Mouse (Mus musculus): ENCODE measurements around the gene Rbpj. TPM values are rescaled to one million over a fixed set of nuclear protein-coding genes. Genes with fewer than 3 reads are reported as not detected.

Rbpj gene
- polyA plus RNA-seq, 1 experiment from 2014 or later = 49.8 TPM

- DNase-seq = no peak
- no peaks in the 10 kb centered on the region for H3K4me1 ChIP-seq (ENCODE audit: insufficient read depth)
- H3K4me2 ChIP-seq = no peak overlapping the region
- no peak for ATAC-seq (ENCODE audit: insufficient read depth)
- H3K9ac ChIP-seq = no peak overlapping the region
- H3K36me3 ChIP-seq (ENCODE audit: insufficient read depth) = no peaks in the 10 kb centered on the region
- H3K9me3 ChIP-seq (ENCODE audit: low read depth, low read length) = no peaks in the 10 kb centered on the region; the same call in 1 of the 2 replicates
- no peak overlapping the region for H3K27ac ChIP-seq (ENCODE audit: low read depth)
- no peak overlapping the region for H3K4me3 ChIP-seq (ENCODE audit: low read depth, low read length)
- no peaks in the 10 kb centered on the region for H3K27me3 ChIP-seq (ENCODE audit: insufficient read depth, low read length)
- 80% methylated on average over 10 of the region's 10 CpGs for WGBS
- TF ChIP-seq CTCF (IDR thresholded peaks at IDR 0.05; ENCODE audit: low read depth) = no peak
Observed at GRCm38 (mm10) chr5:53577272-53577889, 111.4 kb downstream of the Rbpj start.

GRCm38 (mm10) chr5:53584069-53584767, 118.3 kb downstream of the Rbpj start:
- H3K9ac ChIP-seq = no peak overlapping the region
- no peak overlapping the region for H3K4me2 ChIP-seq
- H3K27ac ChIP-seq (ENCODE audit: low read depth) = no peak overlapping the region
- no peak for DNase-seq
- no peaks in the 10 kb centered on the region for H3K36me3 ChIP-seq (ENCODE audit: insufficient read depth)
- no peaks in the 10 kb centered on the region for H3K4me1 ChIP-seq (ENCODE audit: insufficient read depth)
- ATAC-seq (ENCODE audit: insufficient read depth) = no peak
- no peaks in the 10 kb centered on the region for H3K27me3 ChIP-seq (ENCODE audit: insufficient read depth, low read length)
- WGBS = 85% methylated on average over 9 of the region's 9 CpGs
- no peaks in the 10 kb centered on the region for H3K9me3 ChIP-seq (ENCODE audit: low read depth, low read length)
- no peak overlapping the region for H3K4me3 ChIP-seq (ENCODE audit: low read depth, low read length)
- TF ChIP-seq CTCF (IDR thresholded peaks at IDR 0.05; ENCODE audit: low read depth) = no peak

DNA sequence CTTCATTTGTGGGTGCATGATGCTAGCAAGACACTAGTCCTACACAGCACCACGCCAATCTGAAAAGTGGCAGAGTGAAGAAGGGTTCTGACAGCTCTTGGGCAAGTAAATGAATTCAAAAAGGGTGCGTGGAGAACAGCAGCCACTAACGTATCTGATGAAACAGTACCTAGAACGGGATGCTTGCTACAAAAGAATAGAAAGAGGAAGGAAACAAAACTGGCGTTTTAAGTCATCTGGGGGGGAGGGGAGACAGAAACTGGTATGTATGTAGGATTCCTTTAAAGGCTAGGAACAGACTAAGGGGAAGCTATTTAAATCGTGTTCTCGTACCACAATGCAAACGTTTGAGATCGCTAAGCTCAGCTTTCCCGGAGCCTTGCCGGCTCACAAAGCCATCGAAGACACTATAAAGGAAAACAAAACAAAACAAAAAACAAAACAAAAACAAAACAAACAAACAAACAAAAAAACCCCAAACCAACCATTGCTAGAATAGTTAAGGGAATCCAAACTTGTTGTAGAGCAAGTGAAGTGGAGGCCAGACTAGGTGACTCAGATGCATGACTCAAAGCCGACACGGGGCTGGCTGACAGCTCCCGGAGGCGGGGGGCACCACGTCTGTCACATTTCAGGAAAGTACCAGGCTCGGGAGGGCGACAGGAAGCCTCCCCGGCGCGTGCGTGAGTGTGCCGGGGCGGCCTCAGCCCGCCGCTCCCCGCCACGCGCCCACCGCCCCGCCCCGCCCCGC, 122.6 kb downstream of the Rbpj start:
- Histone ChIP-seq H3K36me3 (ENCODE audit: insufficient read depth) (no peaks in the 10 kb centered on the region), H3K4me3 (ENCODE audit: low read depth, low read length) (peak overlapping the region; percentile 93), H3K9me3 (ENCODE audit: low read depth, low read length) (no peaks in the 10 kb centered on the region), H3K4me2 (peak overlapping the region; percentile 97), H3K4me1 (ENCODE audit: insufficient read depth) (peaks cover 15% of the 10 kb centered on the region), H3K9ac (peak overlapping the region; percentile 65), H3K27ac (ENCODE audit: low read depth) (peak overlapping the region; percentile 99), H3K27me3 (ENCODE audit: insufficient read depth, low read length) (no peaks in the 10 kb centered on the region)
- WGBS = 2% methylated on average over 34 of the region's 34 CpGs
- DNase-seq (peak; percentile 63), ATAC-seq (ENCODE audit: insufficient read depth) (no peak)
- no peak for TF ChIP-seq CTCF (IDR thresholded peaks at IDR 0.05; ENCODE audit: low read depth)

DNA sequence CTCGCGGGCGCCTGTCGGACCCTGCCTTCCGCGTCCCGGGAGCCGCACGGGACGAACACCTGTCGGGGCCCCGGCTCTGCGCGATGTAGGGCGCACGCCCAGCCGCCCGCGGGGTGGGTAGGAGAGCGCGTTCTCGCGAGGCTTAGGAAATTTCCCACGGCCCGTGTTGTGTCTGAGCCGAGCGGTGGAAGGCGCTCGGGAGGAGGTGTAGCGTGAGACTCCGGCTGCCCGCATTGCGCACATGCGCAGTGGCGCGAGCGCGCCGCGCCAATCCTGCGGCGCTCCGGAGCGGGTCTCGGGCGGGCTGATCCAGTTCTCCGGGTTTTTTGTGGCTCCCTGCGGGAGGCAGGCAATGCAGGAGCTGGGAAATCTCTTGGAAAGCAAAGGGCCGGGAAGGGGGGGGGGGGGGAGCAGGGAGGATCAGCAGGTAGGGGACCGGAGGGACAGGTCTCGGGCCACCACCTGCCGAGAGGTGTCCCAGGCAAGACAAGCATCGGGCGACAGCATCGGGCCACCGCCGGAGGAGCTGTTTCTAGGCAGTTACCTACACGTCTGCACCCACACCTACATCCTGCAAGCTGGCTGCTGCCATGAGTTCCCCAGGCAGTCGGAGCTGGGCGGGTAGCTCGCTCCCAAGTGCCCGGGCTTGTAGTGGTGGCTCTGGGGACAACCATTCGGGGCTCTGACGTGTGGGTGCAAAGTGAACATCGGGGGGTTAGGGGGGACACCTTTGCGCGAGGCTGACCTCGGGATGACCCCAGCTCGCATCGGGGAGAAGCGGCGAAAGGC, 123.4 kb downstream of the Rbpj start:
- H3K4me3 ChIP-seq (ENCODE audit: low read depth, low read length) = peak overlapping the region; percentile 93
- under 1% methylated on average over 72 of the region's 72 CpGs for WGBS
- H3K27ac ChIP-seq (ENCODE audit: low read depth) = peak overlapping the region; percentile 99
- H3K9ac ChIP-seq = peak overlapping the region; percentile 98
- DNase-seq (peak; percentile 99), ATAC-seq (ENCODE audit: insufficient read depth) (peak; percentile 86)
- H3K4me1 ChIP-seq (ENCODE audit: insufficient read depth) = peaks cover 15% of the 10 kb centered on the region
- H3K27me3 ChIP-seq (ENCODE audit: insufficient read depth, low read length) = no peaks in the 10 kb centered on the region
- peak overlapping the region; percentile 97 for H3K4me2 ChIP-seq
- no peaks in the 10 kb centered on the region for H3K9me3 ChIP-seq (ENCODE audit: low read depth, low read length)
- TF ChIP-seq CTCF (IDR thresholded peaks at IDR 0.05; ENCODE audit: low read depth) = no peak
- H3K36me3 ChIP-seq (ENCODE audit: insufficient read depth) = no peaks in the 10 kb centered on the region

GRCm38 (mm10) chr5:53590179-53590765, 124.3 kb downstream of the Rbpj start:
- peak overlapping the region; percentile 98 for H3K9ac ChIP-seq
- H3K9me3 ChIP-seq (ENCODE audit: low read depth, low read length) = no peaks in the 10 kb centered on the region
- peak overlapping the region; percentile 99 for H3K27ac ChIP-seq (ENCODE audit: low read depth)
- ATAC-seq (ENCODE audit: insufficient read depth) = peak; percentile 88
- H3K27me3 ChIP-seq (ENCODE audit: insufficient read depth, low read length) = no peaks in the 10 kb centered on the region
- WGBS = under 1% methylated on average over 59 of the region's 59 CpGs
- TF ChIP-seq CTCF (IDR thresholded peaks at IDR 0.05; ENCODE audit: low read depth) = no peak
- peak; percentile 99 for DNase-seq
- H3K4me3 ChIP-seq (ENCODE audit: low read depth, low read length) = peak overlapping the region; percentile 93
- peak overlapping the region; percentile 97 for H3K4me2 ChIP-seq
- H3K36me3 ChIP-seq (ENCODE audit: insufficient read depth) = no peaks in the 10 kb centered on the region
- H3K4me1 ChIP-seq (ENCODE audit: insufficient read depth) = peaks cover 15% of the 10 kb centered on the region

- under 1% methylated on average over 58 of the region's 67 CpGs for WGBS
- Histone ChIP-seq H3K4me3 (ENCODE audit: low read depth, low read length) (peak overlapping the region; percentile 93), H3K27ac (ENCODE audit: low read depth) (peak overlapping the region; percentile 99), H3K27me3 (ENCODE audit: insufficient read depth, low read length) (no peaks in the 10 kb centered on the region), H3K36me3 (ENCODE audit: insufficient read depth) (no peaks in the 10 kb centered on the region), H3K9me3 (ENCODE audit: low read depth, low read length) (no peaks in the 10 kb centered on the region), H3K9ac (peak overlapping the region; percentile 98), H3K4me2 (peak overlapping the region; percentile 97), H3K4me1 (ENCODE audit: insufficient read depth) (peaks cover 15% of the 10 kb centered on the region)
- DNase-seq (peak; percentile 67), ATAC-seq (ENCODE audit: insufficient read depth) (peak; percentile 3; the same call in 1 of the 2 replicates)
- no peak for TF ChIP-seq CTCF (IDR thresholded peaks at IDR 0.05; ENCODE audit: low read depth)
Observed at GRCm38 (mm10) chr5:53590875-53591682, 125.1 kb downstream of the Rbpj start.

Measured in lung, embryonic 14.5 days (tissue).